Mouse (Mus musculus): ENCODE data around the gene Nos2. TPM values are rescaled to one million over a fixed set of nuclear protein-coding genes. Genes with fewer than 3 reads are reported as not detected.
A peak's percentile ranks its signal among the peaks of the same experiment; 100 is the strongest.

The Nos2 gene
- total and polyA plus RNA-seq, 3 experiments = not detected

GRCm38 (mm10) chr11:78976731-78977510 is 56.3 kb downstream of the Nos2 start:
- Histone ChIP-seq H3K4me1 (ENCODE audit: control insufficient read depth in 1 of 2, insufficient read depth in 2 of 2, low read length in 2 of 2) (peaks cover 15 to 20% of the 10 kb centered on the region in 2 experiments), H3K79me2 (ENCODE audit: control insufficient read depth, insufficient read depth, low read length, poor library complexity) (peaks cover 21% of the 10 kb centered on the region), H3K27ac (ENCODE audit: control insufficient read depth, low read depth, low read length) (no peak overlapping the region), H3K36me3 (ENCODE audit: control insufficient read depth in 1 of 2, insufficient read depth in 2 of 2, low read length in 2 of 2) (peaks cover 27 to 40% of the 10 kb centered on the region in 2 experiments), H3K4me3 (ENCODE audit: control insufficient read depth in 1 of 2, insufficient read depth in 1 of 2, low read depth in 2 of 2, low read length in 2 of 2) (no peak overlapping the region), H3K27me3 (ENCODE audit: control insufficient read depth in 1 of 2, insufficient read depth in 2 of 2, low read length in 2 of 2) (no peaks in the 10 kb centered on the region), H3K9me3 (replicated peaks; ENCODE audit: insufficient read depth, low read length) (no peaks in the 10 kb centered on the region), H3K9ac (ENCODE audit: control insufficient read depth, low read depth, low read length, poor library complexity, severe bottlenecking) (no peak overlapping the region)
- no peak for TF ChIP-seq ELF1 (IDR thresholded peaks at IDR 0.05; ENCODE audit: low read depth, low read length)
- TF ChIP-seq MXI1 (IDR thresholded peaks at IDR 0.05; ENCODE audit: low read depth, low read length) = no peak
- no peak for TF ChIP-seq UBTF (IDR thresholded peaks at IDR 0.05; ENCODE audit: borderline replicate concordance, insufficient read depth, low read depth, low read length)
- TF ChIP-seq CTCF (IDR thresholded peaks at IDR 0.05 in 2 of 3, conservative IDR thresholded peaks at IDR 0.05 in 1 of 3; ENCODE audit: control insufficient read depth in 1 of 3, insufficient read depth in 1 of 3, low read depth in 2 of 3, low read length in 3 of 3, poor library complexity in 1 of 3, severe bottlenecking in 1 of 3) = no peak
- TF ChIP-seq SIN3A (IDR thresholded peaks at IDR 0.05; ENCODE audit: low read length) = no peak
- TF ChIP-seq POLR2AphosphoS2 (IDR thresholded peaks at IDR 0.05; ENCODE audit: low read length) = no peak
- TF ChIP-seq GABPA (IDR thresholded peaks at IDR 0.05; ENCODE audit: low read depth, low read length) = no peak
- no peak for TF ChIP-seq BHLHE40 (IDR thresholded peaks at IDR 0.05; ENCODE audit: borderline replicate concordance, low read depth, low read length)
- no peak for TF ChIP-seq SMC3 (IDR thresholded peaks at IDR 0.05; ENCODE audit: low read depth, low read length)
- no peak for TF ChIP-seq RAD21 (IDR thresholded peaks at IDR 0.05; ENCODE audit: low read depth, low read length)
- no peak for DNase-seq (ENCODE audit: low read depth, low spot score)

- Histone ChIP-seq H3K79me2 (ENCODE audit: control insufficient read depth, insufficient read depth, low read length, poor library complexity) (peaks cover 36% of the 10 kb centered on the region), H3K36me3 (ENCODE audit: control insufficient read depth in 1 of 2, insufficient read depth in 2 of 2, low read length in 2 of 2) (peaks cover 28 to 32% of the 10 kb centered on the region in 2 experiments), H3K9ac (ENCODE audit: control insufficient read depth, low read depth, low read length, poor library complexity, severe bottlenecking) (no peak overlapping the region), H3K4me3 (ENCODE audit: control insufficient read depth in 1 of 2, insufficient read depth in 1 of 2, low read depth in 2 of 2, low read length in 2 of 2) (no peak overlapping the region), H3K9me3 (replicated peaks; ENCODE audit: insufficient read depth, low read length) (no peaks in the 10 kb centered on the region), H3K4me1 (ENCODE audit: control insufficient read depth in 1 of 2, insufficient read depth in 2 of 2, low read length in 2 of 2) (peaks cover 27 to 28% of the 10 kb centered on the region in 2 experiments), H3K27me3 (ENCODE audit: control insufficient read depth in 1 of 2, insufficient read depth in 2 of 2, low read length in 2 of 2) (no peaks in the 10 kb centered on the region), H3K27ac (ENCODE audit: control insufficient read depth, low read depth, low read length) (no peak overlapping the region)
- TF ChIP-seq KAT2A (conservative IDR thresholded peaks at IDR 0.05; ENCODE audit: low read depth, low read length) = no peak
- no peak for TF ChIP-seq SMC3 (IDR thresholded peaks at IDR 0.05; ENCODE audit: low read depth, low read length)
- TF ChIP-seq POLR2AphosphoS2 (IDR thresholded peaks at IDR 0.05; ENCODE audit: low read length) = peak; percentile 39; the same call in 1 of the 2 replicates
- no peak for DNase-seq (ENCODE audit: low read depth, low spot score)
Measured at GRCm38 (mm10) chr11:78978176-78979019, 57.8 kb downstream of the Nos2 start.
